Mouse (Mus musculus) small intestine, adult 10 weeks (tissue): ENCODE data around the gene Ldlrap1. TPM values are rescaled to one million over a fixed set of nuclear protein-coding genes. Genes with fewer than 3 reads are reported as not detected.

Experiments
- polyA plus RNA-seq: library from polyadenylated mRNA; stranded (reverse); fragments of 350-450 nt; fragmentation: Illumina TruSeq; extraction: RNeasy Lipid Tissue Mini Kit (QIAGEN cat#74804); gene quantifications from one replicate; pipeline ENCODE4 v1.2.3, GENCODE M21; 2014; ENCODE audit warnings: low replicate concordance

The Ldlrap1 gene
- 0.45 TPM for polyA plus RNA-seq

GRCm38 (mm10) chr4:134767426-134768225 is at the start of gene Ldlrap1:
TSS of gene Ldlrap1 (minus strand) at chr4:134768024.

GRCm38 (mm10) chr4:134703835-134704546 is 63.8 kb downstream of the Ldlrap1 start, which contains the start of gene Man1c1:
TSS of gene Man1c1 (minus strand) at chr4:134704290.

Other genes starting within 250 kb of the Ldlrap1 start
- 27.0 TPM for gene Mtfr1l, start 232.6 kb downstream of the Ldlrap1 start, polyA plus RNA-seq
- gene Selenon, start 215.9 kb downstream of the Ldlrap1 start, polyA plus RNA-seq: 0.45 TPM
- 1.0 TPM for gene Man1c1, start 63.7 kb downstream of the Ldlrap1 start, polyA plus RNA-seq
- 30.2 TPM for gene Maco1, start 85.3 kb upstream of the Ldlrap1 start, polyA plus RNA-seq
- gene Rhd, start 96.5 kb upstream of the Ldlrap1 start, polyA plus RNA-seq: not detected
- 22.2 TPM for gene Tmem50a, start 147.0 kb upstream of the Ldlrap1 start, polyA plus RNA-seq
- gene Rsrp1, start 155.6 kb upstream of the Ldlrap1 start, polyA plus RNA-seq: 1,531 TPM
- gene Syf2, start 162.9 kb upstream of the Ldlrap1 start, polyA plus RNA-seq: 52.7 TPM